Mouse (Mus musculus): ENCODE measurements around the gene Shisa9. TPM values are rescaled to one million over a fixed set of nuclear protein-coding genes. Genes with fewer than 3 reads are reported as not detected.

The Shisa9 gene
- polyA plus RNA-seq, 1 experiment from 2014 or later: 1.7 TPM

DNA sequence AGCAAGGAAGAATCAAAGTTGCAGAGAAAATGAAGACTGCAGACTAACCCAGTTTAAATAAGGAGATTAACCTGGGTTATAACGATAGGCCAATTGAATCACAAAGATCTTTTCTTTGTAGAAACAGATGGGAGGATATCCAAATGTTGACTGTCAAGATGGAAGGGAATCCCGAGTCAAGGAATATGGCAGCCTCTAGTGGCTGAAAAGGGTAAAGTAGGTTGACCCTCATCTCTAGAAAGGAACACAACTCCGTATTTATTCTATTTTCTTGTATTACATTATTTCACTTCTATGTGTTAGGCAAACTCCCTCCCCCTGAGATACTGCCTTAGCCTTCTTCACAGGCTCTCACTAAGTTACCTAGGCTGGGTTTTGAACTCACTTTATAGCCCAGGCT is 217.3 kb downstream of the Shisa9 start:
- Histone ChIP-seq H3K9ac (ENCODE audit: low read length) (no peak overlapping the region), H3K36me3 (ENCODE audit: control insufficient read depth, insufficient read depth, low read length) (no peaks in the 10 kb centered on the region), H3K4me3 (ENCODE audit: low read length) (no peak overlapping the region), H3K9me3 (ENCODE audit: control insufficient read depth, low read length) (no peaks in the 10 kb centered on the region), H3K27ac (ENCODE audit: low read length) (no peak overlapping the region), H3K4me2 (ENCODE audit: low read depth, low read length) (no peak overlapping the region), H3K4me1 (replicated peaks; ENCODE audit: control insufficient read depth, insufficient read depth, low read length) (no peaks in the 10 kb centered on the region), H3K27me3 (ENCODE audit: control insufficient read depth, insufficient read depth, low read depth, low read length) (no peaks in the 10 kb centered on the region)
- WGBS: 22% methylated on average over 3 of the region's 3 CpGs
- no peak for ATAC-seq (ENCODE audit: low read depth)

DNA sequence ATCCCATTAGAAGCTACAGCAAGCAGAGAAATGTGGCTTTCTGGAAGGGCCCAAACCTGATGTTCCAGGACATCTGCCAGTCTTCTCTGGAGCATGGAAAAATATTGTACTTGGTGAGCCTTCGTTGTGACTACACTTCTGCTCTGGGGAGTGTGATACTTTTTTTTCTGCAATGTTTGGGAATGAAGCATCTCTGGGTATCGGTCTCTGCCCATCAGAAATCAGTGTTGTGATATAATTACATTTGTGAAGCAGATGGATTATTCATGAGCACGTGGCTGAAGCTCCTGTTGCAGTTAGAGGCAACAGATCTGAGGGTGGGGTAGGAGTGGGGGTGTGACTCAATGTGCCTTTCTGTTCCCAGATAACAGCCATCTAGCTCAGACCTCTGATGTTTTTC is 218.2 kb downstream of the Shisa9 start:
- 58% methylated on average over 3 of the region's 3 CpGs for WGBS
- no peak for ATAC-seq (ENCODE audit: low read depth)
- Histone ChIP-seq H3K9me3 (ENCODE audit: control insufficient read depth, low read length) (no peaks in the 10 kb centered on the region), H3K4me1 (replicated peaks; ENCODE audit: control insufficient read depth, insufficient read depth, low read length) (no peaks in the 10 kb centered on the region), H3K27me3 (ENCODE audit: control insufficient read depth, insufficient read depth, low read depth, low read length) (no peaks in the 10 kb centered on the region), H3K4me2 (ENCODE audit: low read depth, low read length) (no peak overlapping the region), H3K4me3 (ENCODE audit: low read length) (no peak overlapping the region), H3K27ac (ENCODE audit: low read length) (no peak overlapping the region), H3K9ac (ENCODE audit: low read length) (no peak overlapping the region), H3K36me3 (ENCODE audit: control insufficient read depth, insufficient read depth, low read length) (no peaks in the 10 kb centered on the region)

DNA sequence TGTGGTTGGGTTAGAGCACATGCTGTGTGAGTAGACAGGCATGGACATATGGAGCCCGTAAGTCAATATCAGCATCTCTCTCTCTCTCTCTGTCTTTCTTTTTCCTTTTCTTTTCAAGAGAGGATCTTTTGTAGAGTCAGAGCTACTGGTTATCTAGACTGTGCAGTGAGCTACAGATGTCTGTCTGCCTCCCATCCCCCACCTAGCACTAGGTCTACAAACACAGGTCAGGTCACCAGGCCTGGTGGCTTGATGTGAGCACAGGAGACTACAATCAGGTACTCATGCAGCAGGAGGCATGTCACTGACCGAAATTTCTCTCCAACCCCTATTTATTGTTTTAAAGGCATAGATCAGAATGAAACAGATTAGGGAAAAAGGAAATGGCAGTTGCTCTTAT is 219.1 kb downstream of the Shisa9 start:
- Histone ChIP-seq H3K4me1 (replicated peaks; ENCODE audit: control insufficient read depth, insufficient read depth, low read length) (no peaks in the 10 kb centered on the region), H3K27me3 (ENCODE audit: control insufficient read depth, insufficient read depth, low read depth, low read length) (no peaks in the 10 kb centered on the region), H3K4me2 (ENCODE audit: low read depth, low read length) (no peak overlapping the region), H3K9ac (ENCODE audit: low read length) (no peak overlapping the region), H3K27ac (ENCODE audit: low read length) (no peak overlapping the region), H3K9me3 (ENCODE audit: control insufficient read depth, low read length) (no peaks in the 10 kb centered on the region), H3K36me3 (ENCODE audit: control insufficient read depth, insufficient read depth, low read length) (no peaks in the 10 kb centered on the region), H3K4me3 (ENCODE audit: low read length) (no peak overlapping the region)
- 81% methylated on average over 2 of the region's 2 CpGs for WGBS
- ATAC-seq (ENCODE audit: low read depth): no peak

DNA sequence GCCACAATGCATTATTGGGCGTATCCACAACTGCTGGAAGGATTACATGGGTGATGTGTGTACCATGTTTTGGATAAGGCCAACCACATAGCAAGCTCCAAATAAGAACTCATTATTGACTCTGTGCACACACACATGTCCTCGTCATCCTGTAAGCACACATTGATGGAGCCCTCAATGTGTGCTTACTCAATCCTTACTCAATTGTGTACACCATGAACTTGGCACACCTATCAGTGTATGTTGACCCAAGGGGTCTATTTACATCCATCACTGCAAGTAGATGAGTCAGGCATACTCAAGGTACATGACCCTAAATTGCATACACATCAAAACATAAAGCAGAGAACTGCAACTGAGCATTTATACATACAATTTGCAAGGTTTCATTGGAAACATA is 220.5 kb downstream of the Shisa9 start:
- no peak for ATAC-seq (ENCODE audit: low read depth)
- Histone ChIP-seq H3K9me3 (ENCODE audit: control insufficient read depth, low read length) (no peaks in the 10 kb centered on the region), H3K9ac (ENCODE audit: low read length) (no peak overlapping the region), H3K4me2 (ENCODE audit: low read depth, low read length) (no peak overlapping the region), H3K36me3 (ENCODE audit: control insufficient read depth, insufficient read depth, low read length) (no peaks in the 10 kb centered on the region), H3K27me3 (ENCODE audit: control insufficient read depth, insufficient read depth, low read depth, low read length) (no peaks in the 10 kb centered on the region), H3K4me3 (ENCODE audit: low read length) (no peak overlapping the region), H3K4me1 (replicated peaks; ENCODE audit: control insufficient read depth, insufficient read depth, low read length) (no peaks in the 10 kb centered on the region), H3K27ac (ENCODE audit: low read length) (no peak overlapping the region)
- 67% methylated on average over 2 of the region's 2 CpGs for WGBS

DNA sequence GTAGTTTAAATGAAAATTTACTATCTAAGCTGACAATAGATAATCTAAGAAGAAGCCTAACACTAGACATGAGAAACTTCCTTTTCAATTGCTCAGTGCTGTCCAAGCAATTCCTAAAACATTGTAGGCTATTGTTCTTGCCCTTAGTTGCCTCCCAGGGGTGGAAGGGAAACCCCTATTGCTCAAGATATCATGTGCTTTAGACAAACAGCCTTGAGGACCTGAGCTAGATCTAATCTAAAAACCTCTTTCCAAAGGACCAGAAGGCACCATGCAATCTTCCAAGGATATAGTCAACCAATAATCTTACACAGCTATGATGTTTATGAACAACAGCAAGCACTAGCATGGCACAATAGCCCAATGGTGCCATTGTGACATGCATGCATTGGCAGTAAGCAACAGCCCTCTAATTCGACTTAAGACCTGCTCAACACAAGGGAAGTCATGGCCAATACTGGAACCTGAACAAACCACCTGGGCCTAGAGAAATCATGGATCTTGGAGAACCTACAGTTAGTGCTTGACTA is 222.6 kb downstream of the Shisa9 start:
- 69% methylated on average over 1 of the region's 1 CpGs for WGBS
- Histone ChIP-seq H3K4me3 (ENCODE audit: low read length) (no peak overlapping the region), H3K4me1 (replicated peaks; ENCODE audit: control insufficient read depth, insufficient read depth, low read length) (no peaks in the 10 kb centered on the region), H3K36me3 (ENCODE audit: control insufficient read depth, insufficient read depth, low read length) (no peaks in the 10 kb centered on the region), H3K9ac (ENCODE audit: low read length) (no peak overlapping the region), H3K27ac (ENCODE audit: low read length) (no peak overlapping the region), H3K9me3 (ENCODE audit: control insufficient read depth, low read length) (no peaks in the 10 kb centered on the region), H3K4me2 (ENCODE audit: low read depth, low read length) (no peak overlapping the region), H3K27me3 (ENCODE audit: control insufficient read depth, insufficient read depth, low read depth, low read length) (no peaks in the 10 kb centered on the region)
- no peak for ATAC-seq (ENCODE audit: low read depth)

DNA sequence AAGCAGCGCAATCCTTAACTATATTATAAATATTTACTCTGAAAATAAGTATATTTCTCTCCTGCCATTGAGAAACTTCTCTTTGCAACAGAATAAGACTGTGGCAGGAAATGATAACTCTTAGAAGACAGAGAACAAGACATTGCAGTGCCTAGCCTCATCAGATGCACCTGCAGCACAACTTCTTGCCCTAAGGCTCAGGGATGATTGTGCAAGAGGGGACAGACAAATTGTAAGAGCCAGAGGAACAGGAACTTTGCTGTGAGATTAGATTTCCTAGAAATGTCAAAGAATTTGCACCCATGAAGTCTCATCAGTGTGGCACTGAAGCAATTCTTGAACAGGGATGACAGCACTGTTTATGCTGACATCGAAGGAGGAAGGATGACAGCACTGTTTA is 223.0 kb downstream of the Shisa9 start:
- Histone ChIP-seq H3K4me2 (ENCODE audit: low read depth, low read length) (no peak overlapping the region), H3K4me1 (replicated peaks; ENCODE audit: control insufficient read depth, insufficient read depth, low read length) (no peaks in the 10 kb centered on the region), H3K9ac (ENCODE audit: low read length) (no peak overlapping the region), H3K4me3 (ENCODE audit: low read length) (no peak overlapping the region), H3K9me3 (ENCODE audit: control insufficient read depth, low read length) (no peaks in the 10 kb centered on the region), H3K27me3 (ENCODE audit: control insufficient read depth, insufficient read depth, low read depth, low read length) (no peaks in the 10 kb centered on the region), H3K27ac (ENCODE audit: low read length) (no peak overlapping the region), H3K36me3 (ENCODE audit: control insufficient read depth, insufficient read depth, low read length) (no peaks in the 10 kb centered on the region)
- WGBS: 61% methylated on average over 2 of the region's 2 CpGs
- no peak for ATAC-seq (ENCODE audit: low read depth)

DNA sequence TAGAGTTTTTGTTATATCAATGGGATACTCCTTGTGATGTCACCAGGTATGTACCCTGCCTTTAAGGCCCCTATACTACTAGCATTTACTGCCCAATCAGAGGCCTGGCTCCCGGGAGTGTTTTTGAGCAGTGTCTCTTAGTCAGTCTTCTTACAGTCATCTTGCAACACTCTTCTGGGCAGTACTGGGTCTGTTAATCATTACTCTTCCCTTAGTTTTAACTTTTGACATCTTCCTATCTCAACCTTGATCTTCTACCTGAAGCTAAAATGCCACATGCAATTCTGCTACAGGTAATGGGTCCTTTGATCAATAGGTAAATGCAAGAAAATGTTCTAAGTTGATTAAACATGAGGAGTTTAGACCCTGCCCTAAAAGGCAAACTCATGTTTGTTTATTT is 225.4 kb downstream of the Shisa9 start:
- Histone ChIP-seq H3K9me3 (ENCODE audit: control insufficient read depth, low read length) (no peaks in the 10 kb centered on the region), H3K27me3 (ENCODE audit: control insufficient read depth, insufficient read depth, low read depth, low read length) (no peaks in the 10 kb centered on the region), H3K9ac (ENCODE audit: low read length) (no peak overlapping the region), H3K4me1 (replicated peaks; ENCODE audit: control insufficient read depth, insufficient read depth, low read length) (no peaks in the 10 kb centered on the region), H3K27ac (ENCODE audit: low read length) (no peak overlapping the region), H3K4me3 (ENCODE audit: low read length) (no peak overlapping the region), H3K4me2 (ENCODE audit: low read depth, low read length) (no peak overlapping the region), H3K36me3 (ENCODE audit: control insufficient read depth, insufficient read depth, low read length) (no peaks in the 10 kb centered on the region)
- ATAC-seq (ENCODE audit: low read depth): no peak
- WGBS: 95% methylated on average over 1 of the region's 1 CpGs

DNA sequence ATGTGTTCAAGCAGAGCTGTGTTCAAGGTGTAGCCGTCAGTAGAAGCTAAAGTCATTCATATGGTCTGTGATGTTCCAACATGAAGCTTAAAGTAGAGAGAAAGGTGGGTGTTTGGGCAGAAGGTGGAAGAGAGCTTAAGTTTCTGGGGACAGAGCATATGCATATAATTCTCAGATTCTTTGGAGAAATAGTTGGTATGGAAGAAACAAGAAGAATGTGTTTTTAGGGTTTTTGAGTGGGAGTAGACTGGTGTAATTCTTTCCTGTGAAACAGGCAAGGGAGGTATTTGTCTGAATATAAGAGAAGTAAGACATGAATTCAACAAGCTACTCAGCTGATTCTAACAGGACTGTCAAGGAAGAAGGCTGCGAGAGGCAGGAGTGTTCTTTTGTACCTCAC is 225.9 kb downstream of the Shisa9 start:
- H3K4me3 ChIP-seq (ENCODE audit: low read length): no peak overlapping the region
- no peaks in the 10 kb centered on the region for H3K27me3 ChIP-seq (ENCODE audit: control insufficient read depth, insufficient read depth, low read depth, low read length)

DNA sequence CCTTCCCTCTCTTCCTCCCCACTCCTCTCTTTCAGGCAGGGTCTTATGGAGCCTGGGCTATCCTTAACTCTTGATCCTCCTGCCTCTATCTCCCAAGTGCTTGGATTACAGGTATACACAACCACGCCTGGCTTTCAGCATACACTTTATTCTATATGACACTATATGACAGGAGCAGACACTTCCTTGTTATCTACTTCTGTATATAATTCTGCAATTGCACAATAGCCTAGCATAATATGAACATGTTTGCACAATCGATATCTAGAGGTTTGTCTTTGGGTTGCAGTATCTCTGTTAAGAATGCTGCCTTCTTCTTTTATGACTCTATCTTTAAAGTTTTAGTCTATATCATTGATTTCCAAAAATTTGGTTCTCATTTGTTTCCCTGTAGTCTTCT is 230.1 kb downstream of the Shisa9 start:
- H3K9ac ChIP-seq (ENCODE audit: low read length): no peak overlapping the region
- H3K27me3 ChIP-seq (ENCODE audit: control insufficient read depth, insufficient read depth, low read depth, low read length): no peaks in the 10 kb centered on the region; the same call in 1 of the 2 replicates
- H3K9me3 ChIP-seq (ENCODE audit: control insufficient read depth, low read length): no peaks in the 10 kb centered on the region
- WGBS: 65% methylated on average over 2 of the region's 2 CpGs
- no peaks in the 10 kb centered on the region; the same call in 1 of the 2 replicates for H3K4me1 ChIP-seq (replicated peaks; ENCODE audit: control insufficient read depth, insufficient read depth, low read length)
- no peaks in the 10 kb centered on the region for H3K36me3 ChIP-seq (ENCODE audit: control insufficient read depth, insufficient read depth, low read length)
- H3K4me2 ChIP-seq (ENCODE audit: low read depth, low read length): no peak overlapping the region
- H3K4me3 ChIP-seq (ENCODE audit: low read length): no peak overlapping the region
- H3K27ac ChIP-seq (ENCODE audit: low read length): no peak overlapping the region
- no peak for ATAC-seq (ENCODE audit: low read depth)

More for the DNA sequence above, 225.9 kb downstream of the Shisa9 start:
- H3K36me3 ChIP-seq (ENCODE audit: control insufficient read depth, insufficient read depth, low read length): no peaks in the 10 kb centered on the region
- H3K9me3 ChIP-seq (ENCODE audit: control insufficient read depth, low read length): no peaks in the 10 kb centered on the region
- H3K4me1 ChIP-seq (replicated peaks; ENCODE audit: control insufficient read depth, insufficient read depth, low read length): no peaks in the 10 kb centered on the region
- WGBS: 83% methylated on average over 2 of the region's 2 CpGs
- H3K27ac ChIP-seq (ENCODE audit: low read length): no peak overlapping the region
- no peak overlapping the region for H3K4me2 ChIP-seq (ENCODE audit: low read depth, low read length)
- ATAC-seq (ENCODE audit: low read depth): no peak
- no peak overlapping the region for H3K9ac ChIP-seq (ENCODE audit: low read length)

All from lung, embryonic 16.5 days (tissue).